In the genomic region with DNA sequence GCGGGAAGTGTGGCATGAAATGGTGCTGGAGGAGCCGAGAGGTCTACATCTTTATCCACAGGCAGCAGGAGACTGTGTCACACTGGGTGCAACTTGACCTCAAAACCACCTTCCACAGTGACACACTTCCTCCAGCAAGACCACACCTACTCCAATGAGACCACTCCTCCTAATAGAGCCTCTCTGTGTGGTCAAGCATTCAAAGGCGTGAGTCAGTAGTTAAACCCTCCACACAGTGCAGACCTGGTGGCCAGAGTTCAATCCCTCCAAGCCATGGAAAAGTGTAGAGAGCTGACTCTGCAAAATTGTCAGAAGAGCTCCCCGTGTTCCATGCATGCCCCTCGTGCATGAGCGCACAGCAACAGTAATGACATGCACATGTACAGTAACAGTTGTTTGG, we compare ENCODE assay signal across 19 mouse cellular contexts. TPM values are rescaled to one million over a fixed set of nuclear protein-coding genes. Genes with fewer than 3 reads are reported as not detected.
A peak's percentile ranks its signal among the peaks of the same experiment; 100 is the strongest.
DNase-seq lines count a peak whose midpoint lies in the region; ATAC-seq and TF ChIP-seq lines count a peak whose summit lies in the region.
"Had no signal": no experiment of that assay in that cellular context is flagged by ENCODE, and none has a peak within 500 bp of the region (broad histone marks: within the 10 kb centered on the region; RNA-seq: fewer than 3 reads in every experiment).

No protein-coding gene starts in this region.

- H3K36me3 ChIP-seq in liver, embryonic 12.5 days = peaks cover 96% of the 10 kb centered on the region
- H3K36me3 ChIP-seq in liver, embryonic 11.5 days (ENCODE audit: control insufficient read depth, insufficient read depth, low read length) = peaks cover 62% of the 10 kb centered on the region
- peaks cover 41% of the 10 kb centered on the region for H3K36me3 ChIP-seq in ES-E14 (ENCODE audit: control insufficient read depth, insufficient read depth, low read length, poor library complexity, severe bottlenecking)

- no peak overlapping the region for H3K9ac ChIP-seq in liver, embryonic 12.5 days
- H3K9ac ChIP-seq in liver, embryonic 11.5 days (ENCODE audit: low read depth, low read length) = no peak overlapping the region
- H3K9ac ChIP-seq in ES-E14 (ENCODE audit: insufficient read depth, low read depth, low read length, poor library complexity, severe bottlenecking) = no peak overlapping the region
- H3K9ac ChIP-seq: embryonic facial prominence, embryonic 12.5 days; heart, embryonic 13.5 days; lung, embryonic 15.5 days had no signal

- H3K27ac ChIP-seq in liver, embryonic 12.5 days = no peak overlapping the region
- no peak overlapping the region for H3K27ac ChIP-seq in liver, embryonic 11.5 days (ENCODE audit: low read depth, low read length)
- no peak overlapping the region for H3K27ac ChIP-seq in ES-E14 (ENCODE audit: insufficient read depth, low read depth, low read length, poor library complexity, severe bottlenecking)
- H3K27ac ChIP-seq: embryonic facial prominence, embryonic 12.5 days; heart, embryonic 13.5 days; lung, embryonic 15.5 days had no signal

- in situ Hi-C loops in ES-E14 (cut with MboI; ENCODE audit: low sequenced_read_pairs in 2 of 2, unreplicated experiment in 2 of 2) = no loop called here

- no peak overlapping the region for H3K4me3 ChIP-seq in liver, embryonic 12.5 days
- no peak overlapping the region for H3K4me3 ChIP-seq in liver, embryonic 11.5 days (ENCODE audit: low read depth, low read length)
- H3K4me3 ChIP-seq in ES-E14 (ENCODE audit: insufficient read depth in 1 of 2, low read depth in 1 of 2, low read length in 2 of 2, poor library complexity in 1 of 2, severe bottlenecking in 1 of 2) = no peak overlapping the region
- H3K4me3 ChIP-seq: embryonic facial prominence, embryonic 12.5 days; heart, embryonic 13.5 days; lung, embryonic 15.5 days had no signal

- no peaks in the 10 kb centered on the region for H3K4me1 ChIP-seq in liver, embryonic 12.5 days
- H3K4me1 ChIP-seq in liver, embryonic 11.5 days (replicated peaks; ENCODE audit: control insufficient read depth, insufficient read depth, low read length) = no peaks in the 10 kb centered on the region
- H3K4me1 ChIP-seq in ES-E14 (ENCODE audit: control insufficient read depth in 2 of 2, insufficient read depth in 2 of 2, low read length in 2 of 2, poor library complexity in 1 of 2) = peaks cover 2 to 11% of the 10 kb centered on the region in 2 experiments; a peak in 3 of 4 replicates
- H3K4me1 ChIP-seq: embryonic facial prominence, embryonic 12.5 days; heart, embryonic 13.5 days; lung, embryonic 15.5 days had no signal

- 69% methylated on average over 6 of the region's 6 CpGs for WGBS in liver, embryonic 12.5 days (ENCODE audit: insufficient replicate concordance)
- 80% methylated on average over 6 of the region's 6 CpGs for WGBS in liver, embryonic 11.5 days

- no peaks in the 10 kb centered on the region for H3K27me3 ChIP-seq in liver, embryonic 12.5 days (replicated peaks)
- H3K27me3 ChIP-seq in liver, embryonic 11.5 days (replicated peaks; ENCODE audit: control insufficient read depth, insufficient read depth, low read length) = no peaks in the 10 kb centered on the region
- H3K27me3 ChIP-seq: embryonic facial prominence, embryonic 12.5 days; heart, embryonic 13.5 days; lung, embryonic 15.5 days; megakaryocyte, embryonic 14.5 days had no signal

- ATAC-seq in liver, embryonic 12.5 days = peak; percentile 27; the same call in 1 of the 2 replicates
- no peak for ATAC-seq in liver, embryonic 11.5 days (replicated peaks; ENCODE audit: low FRiP score)
- ATAC-seq in monocyte, adult 5-6 weeks (replicated peaks; ENCODE audit: insufficient number of reproducible peaks, low FRiP score, low TSS enrichment, poor library complexity, severe bottlenecking) = 0 out of 2 replicates have a peak, but pooled peaks have one; percentile 27
- no peak for ATAC-seq in CD4-positive, CD25-positive, alpha-beta regulatory T cell, adult 4 months
- ATAC-seq: forebrain, embryonic 16.5 days; midbrain, embryonic 16.5 days had no signal

- no peak overlapping the region for H3K4me2 ChIP-seq in liver, embryonic 12.5 days
- no peak overlapping the region for H3K4me2 ChIP-seq in liver, embryonic 11.5 days
- H3K4me2 ChIP-seq: embryonic facial prominence, embryonic 12.5 days; heart, embryonic 13.5 days; lung, embryonic 15.5 days had no signal

- no peaks in the 10 kb centered on the region for H3K9me3 ChIP-seq in liver, embryonic 12.5 days (replicated peaks)
- H3K9me3 ChIP-seq in liver, embryonic 11.5 days (ENCODE audit: control insufficient read depth, low read length) = no peaks in the 10 kb centered on the region
- H3K9me3 ChIP-seq in ES-E14 (ENCODE audit: control insufficient read depth, insufficient read depth, low read depth, low read length) = no peaks in the 10 kb centered on the region
- H3K9me3 ChIP-seq: embryonic facial prominence, embryonic 12.5 days; heart, embryonic 13.5 days; lung, embryonic 15.5 days; megakaryocyte, embryonic 14.5 days had no signal

- no peak for DNase-seq in liver, embryonic 11.5 days (ENCODE audit: low spot score)
- DNase-seq in ES-E14 (ENCODE audit: low read depth, low spot score) = no peak
- DNase-seq in ZHBTc4 (ENCODE audit: low read depth, low spot score) = peak; percentile 81
- DNase-seq in lung, postnatal 4 days = no peak
- DNase-seq: adrenal gland, adult 2 months; cerebellum, adult 9-11 months; heart, postnatal 4 days; layer of hippocampus, postnatal 36 days; right cerebral cortex, postnatal 25 days; thymus, postnatal 36 days had no signal

TF ChIP-seq in ES-E14, 5 proteins besides CTCF, POLR2A, EP300 and RAD21:
- TF ChIP-seq ZC3H11A (IDR thresholded peaks at IDR 0.05; ENCODE audit: borderline replicate concordance, low read depth, low read length) (no peak), MAFK (IDR thresholded peaks at IDR 0.05; ENCODE audit: insufficient read depth, low read depth, low read length) (peak; percentile 86)

RNA-seq across cellular contexts. Expression of gene Anp32e, which starts 13.7 kb away (rescaled TPM):
- 185 and 198 TPM in 2 replicates for polyA plus RNA-seq in liver, embryonic 12.5 days (2016; fragmentation: Nextera tagmentation; extraction: Ambion mirVana)
- polyA plus RNA-seq in liver, embryonic 11.5 days (2014; fragmentation: Nextera tagmentation; extraction: Ambion mirVana) = 110 TPM in 2 replicates
- 40.9 and 50.8 TPM in 2 replicates for total RNA-seq in ES-E14 (2012; rRNA removed)
- total RNA-seq in monocyte, adult 5-6 weeks (2017) = 108 to 150 TPM (median 134 TPM) in 3 replicates
- 100 to 1,000 TPM; 162 to 241 TPM for polyA plus RNA-seq in CD4-positive, CD25-positive, alpha-beta regulatory T cell, adult 4 months (2017; shearing (Covaris generic))

RNA-seq across cellular contexts. Expression of gene Car14, which starts 38.3 kb away (rescaled TPM):
- polyA plus RNA-seq in liver, embryonic 12.5 days (2016; fragmentation: Nextera tagmentation; extraction: Ambion mirVana) = 10.3 and 10.6 TPM in 2 replicates
- 27.4 and 28.9 TPM in 2 replicates for polyA plus RNA-seq in liver, embryonic 11.5 days (2014; fragmentation: Nextera tagmentation; extraction: Ambion mirVana)
- total RNA-seq in ES-E14 (2012; rRNA removed) = 2.5 and 4.0 TPM in 2 replicates
- not detected in 3 replicates for total RNA-seq in monocyte, adult 5-6 weeks (2017)
- under 1 TPM in 1 of 2 experiments, not detected in 1; 0.39 TPM for polyA plus RNA-seq in CD4-positive, CD25-positive, alpha-beta regulatory T cell, adult 4 months (2017; shearing (Covaris generic))

RNA-seq across cellular contexts. Expression of gene Aph1a, which starts 49.0 kb away (rescaled TPM):
- polyA plus RNA-seq in liver, embryonic 12.5 days (2016; fragmentation: Nextera tagmentation; extraction: Ambion mirVana) = 16.5 and 19.0 TPM in 2 replicates
- polyA plus RNA-seq in liver, embryonic 11.5 days (2014; fragmentation: Nextera tagmentation; extraction: Ambion mirVana) = 34.3 and 35.1 TPM in 2 replicates
- 70.9 and 85.9 TPM in 2 replicates for total RNA-seq in ES-E14 (2012; rRNA removed)
- 27.5 to 35.0 TPM (median 32.8 TPM) in 3 replicates for total RNA-seq in monocyte, adult 5-6 weeks (2017)
- polyA plus RNA-seq in CD4-positive, CD25-positive, alpha-beta regulatory T cell, adult 4 months (2017; shearing (Covaris generic)) = 10 to 100 TPM; 14.8 to 19.9 TPM

RNA-seq across cellular contexts. Expression of gene BC028528, which starts 50.9 kb away (rescaled TPM):
- polyA plus RNA-seq in liver, embryonic 12.5 days (2016; fragmentation: Nextera tagmentation; extraction: Ambion mirVana) = 6.7 and 8.2 TPM in 2 replicates
- 9.5 and 13.5 TPM in 2 replicates for polyA plus RNA-seq in liver, embryonic 11.5 days (2014; fragmentation: Nextera tagmentation; extraction: Ambion mirVana)
- total RNA-seq in ES-E14 (2012; rRNA removed) = 6.4 and 9.5 TPM in 2 replicates
- 148 to 259 TPM (median 230 TPM) in 3 replicates for total RNA-seq in monocyte, adult 5-6 weeks (2017)
- polyA plus RNA-seq in CD4-positive, CD25-positive, alpha-beta regulatory T cell, adult 4 months (2017; shearing (Covaris generic)) = 1 to 10 TPM; 1.0 to 3.3 TPM

RNA-seq across cellular contexts. Expression of gene Plekho1, which starts 53.1 kb away (rescaled TPM):
- 9.4 and 10.4 TPM in 2 replicates for polyA plus RNA-seq in liver, embryonic 12.5 days (2016; fragmentation: Nextera tagmentation; extraction: Ambion mirVana)
- 21.6 and 22.9 TPM in 2 replicates for polyA plus RNA-seq in liver, embryonic 11.5 days (2014; fragmentation: Nextera tagmentation; extraction: Ambion mirVana)
- total RNA-seq in ES-E14 (2012; rRNA removed) = 12.0 and 19.6 TPM in 2 replicates
- 73.1 to 144 TPM (median 131 TPM) in 3 replicates for total RNA-seq in monocyte, adult 5-6 weeks (2017)
- 10 to 100 TPM in 1 of 2 experiments, 1 to 10 TPM in 1; 9.8 to 10.1 TPM for polyA plus RNA-seq in CD4-positive, CD25-positive, alpha-beta regulatory T cell, adult 4 months (2017; shearing (Covaris generic))

Comparison
In these comparisons a context has a peak if more than half of its experiments do, and no peak if none do; other contexts are left out.
1. ATAC-seq: peak in liver, embryonic 12.5 days (single experiment) and monocyte, adult 5-6 weeks (single experiment); none in liver, embryonic 11.5 days (single experiment) and CD4-positive, CD25-positive, alpha-beta regulatory T cell, adult 4 months (single experiment).